ENCODE assay signal across 10 mouse cellular contexts in genomic region chr4:49251262-49251661, GRCm38 (mm10).
DNase-seq lines count a peak whose midpoint lies in the region; ATAC-seq and TF ChIP-seq lines count a peak whose summit lies in the region.
"Had no signal": no experiment of that assay in that cellular context is flagged by ENCODE, and none has a peak within 500 bp of the region (broad histone marks: within the 10 kb centered on the region; RNA-seq: fewer than 3 reads in every experiment).

No protein-coding gene starts in this region.

- H3K36me3 ChIP-seq in heart, adult 2 months (ENCODE audit: control insufficient read depth, insufficient read depth, low read length) = no peaks in the 10 kb centered on the region
- no peaks in the 10 kb centered on the region for H3K36me3 ChIP-seq in midbrain, embryonic 14.5 days (ENCODE audit: control insufficient read depth, insufficient read depth, low read length)
- no peaks in the 10 kb centered on the region for H3K36me3 ChIP-seq in midbrain, embryonic 10.5 days
- H3K36me3 ChIP-seq in hindbrain, embryonic 14.5 days (replicated peaks; ENCODE audit: control insufficient read depth, insufficient read depth) = no peaks in the 10 kb centered on the region

- intact Hi-C loops in heart, adult 2 months (cut with DNase I) = loop anchor here (2.0 kb wide), 1 partner anchor 472 kb away; no protein-coding TSS in a partner anchor

- TF ChIP-seq CTCF in heart, adult 2 months (IDR thresholded peaks at IDR 0.05) = peak; percentile 56

- no peaks in the 10 kb centered on the region for H3K27me3 ChIP-seq in heart, adult 2 months (ENCODE audit: control insufficient read depth, insufficient read depth, low read length)
- no peaks in the 10 kb centered on the region for H3K27me3 ChIP-seq in midbrain, embryonic 14.5 days (ENCODE audit: control insufficient read depth, insufficient read depth, low read length)
- H3K27me3 ChIP-seq in midbrain, embryonic 10.5 days (ENCODE audit: low read depth, poor library complexity, severe bottlenecking) = no peaks in the 10 kb centered on the region
- H3K27me3 ChIP-seq in hindbrain, embryonic 14.5 days (ENCODE audit: control insufficient read depth, insufficient read depth, low read length) = no peaks in the 10 kb centered on the region

- H3K4me2 ChIP-seq in midbrain, embryonic 14.5 days (ENCODE audit: low read length) = no peak overlapping the region
- H3K4me2 ChIP-seq in hindbrain, embryonic 14.5 days (replicated peaks) = no peak overlapping the region

- TF ChIP-seq POLR2A in heart, adult 2 months (IDR thresholded peaks at IDR 0.05; ENCODE audit: insufficient read depth, low read depth, low read length) = no peak

- 22% methylated on average over 3 of the region's 3 CpGs for WGBS in heart, adult 2 months
- 7% methylated on average over 3 of the region's 3 CpGs for WGBS in midbrain, embryonic 14.5 days
- WGBS in midbrain, embryonic 10.5 days = 13% methylated on average over 3 of the region's 3 CpGs
- WGBS in hindbrain, embryonic 14.5 days = 20% methylated on average over 3 of the region's 3 CpGs

- H3K27ac ChIP-seq in heart, adult 2 months = no peak overlapping the region
- H3K27ac ChIP-seq in midbrain, embryonic 14.5 days (replicated peaks; ENCODE audit: low read depth, low read length) = no peak overlapping the region
- no peak overlapping the region for H3K27ac ChIP-seq in midbrain, embryonic 10.5 days (replicated peaks)
- H3K27ac ChIP-seq in hindbrain, embryonic 14.5 days = 0 out of 2 replicates have a peak overlapping the region, but pooled peaks have one; percentile 4

- H3K9me3 ChIP-seq in midbrain, embryonic 14.5 days (ENCODE audit: control insufficient read depth, low read length) = no peaks in the 10 kb centered on the region
- H3K9me3 ChIP-seq in midbrain, embryonic 10.5 days (replicated peaks) = no peaks in the 10 kb centered on the region
- no peaks in the 10 kb centered on the region for H3K9me3 ChIP-seq in hindbrain, embryonic 14.5 days (ENCODE audit: control insufficient read depth, low read length)

- H3K4me3 ChIP-seq in heart, adult 2 months = no peak overlapping the region
- H3K4me3 ChIP-seq in midbrain, embryonic 14.5 days (replicated peaks; ENCODE audit: low read depth, low read length) = no peak overlapping the region
- no peak overlapping the region for H3K4me3 ChIP-seq in midbrain, embryonic 10.5 days
- H3K4me3 ChIP-seq in hindbrain, embryonic 14.5 days (replicated peaks; ENCODE audit: low read length) = no peak overlapping the region

- ATAC-seq in midbrain, embryonic 14.5 days (ENCODE audit: low FRiP score, low TSS enrichment) = no peak
- ATAC-seq in hindbrain, embryonic 14.5 days (ENCODE audit: low FRiP score) = no peak

- no peak for TF ChIP-seq EP300 in heart, adult 2 months (IDR thresholded peaks at IDR 0.05; ENCODE audit: insufficient read depth, low read depth, low read length)

- no peak for DNase-seq in heart, adult 2 months
- DNase-seq in heart, adult 9 months (ENCODE audit: low spot score in 2 of 2) = no peak
- peak; percentile 80 for DNase-seq in midbrain, embryonic 14.5 days
- no peak for DNase-seq in midbrain, embryonic 10.5 days (ENCODE audit: low spot score)
- peak; percentile 71 for DNase-seq in hindbrain, embryonic 14.5 days (ENCODE audit: low spot score)
- peak; percentile 23 for DNase-seq in right cerebral cortex, postnatal 14 days
- DNase-seq in spleen, postnatal 4 days (ENCODE audit: low spot score in 2 of 2) = no peak
- DNase-seq in gastrocnemius, adult 18-20 months (ENCODE audit: low spot score) = no peak
- DNase-seq: heart, postnatal 36 days; spleen, adult 18-20 months had no signal

- H3K9ac ChIP-seq in heart, adult 2 months (ENCODE audit: low read depth, low read length) = no peak overlapping the region
- no peak overlapping the region for H3K9ac ChIP-seq in midbrain, embryonic 14.5 days (replicated peaks; ENCODE audit: low read length)
- H3K9ac ChIP-seq in hindbrain, embryonic 14.5 days = no peak overlapping the region

- no peaks in the 10 kb centered on the region for H3K79me2 ChIP-seq in heart, adult 2 months (replicated peaks; ENCODE audit: control insufficient read depth, insufficient read depth, low read length)

- no peaks in the 10 kb centered on the region for H3K4me1 ChIP-seq in heart, adult 2 months (ENCODE audit: control insufficient read depth, insufficient read depth, low read length)
- H3K4me1 ChIP-seq in midbrain, embryonic 14.5 days (ENCODE audit: control insufficient read depth, insufficient read depth, low read length) = no peaks in the 10 kb centered on the region
- H3K4me1 ChIP-seq in midbrain, embryonic 10.5 days = no peaks in the 10 kb centered on the region
- 0 out of 2 replicates have a peak, but pooled peaks cover 4% of the 10 kb centered on the region for H3K4me1 ChIP-seq in hindbrain, embryonic 14.5 days (replicated peaks; ENCODE audit: control insufficient read depth, insufficient read depth, low read length)

Comparison
In these comparisons a context has a peak if more than half of its experiments do, and no peak if none do; other contexts are left out.
1. DNase-seq: peak in midbrain, embryonic 14.5 days (single experiment), hindbrain, embryonic 14.5 days (single experiment) and right cerebral cortex, postnatal 14 days (single experiment); none in heart, adult 2 months (0 of 2), heart, adult 9 months (0 of 2), midbrain, embryonic 10.5 days (single experiment), spleen, postnatal 4 days (0 of 2) and gastrocnemius, adult 18-20 months (single experiment).